Mouse (Mus musculus): ENCODE data around the gene Cxcl1.
A peak's percentile ranks its signal among the peaks of the same experiment; 100 is the strongest.

- peak; percentile 93 for TF ChIP-seq CTCF (conservative IDR thresholded peaks at IDR 0.05; ENCODE audit: insufficient read depth, insufficient read length, low read depth, low read length)
- no peak for TF ChIP-seq POLR2A (IDR thresholded peaks at IDR 0.05; ENCODE audit: low read depth, low read length)
Observed at GRCm38 (mm10) chr5:90908983-90909382, 17.9 kb downstream of the Cxcl1 start.
